Mouse (Mus musculus): Measurements from ENCODE around the gene Amdhd2. TPM values are rescaled to one million over a fixed set of nuclear protein-coding genes. Genes with fewer than 3 reads are reported as not detected.
"Not testable (repeated sequence)": the region's sequence is repeated elsewhere in the genome, so short reads cannot be mapped to it uniquely, and the experiment has no call there.

The Amdhd2 gene
- polyA plus RNA-seq, 1 experiment from 2014 or later: 20.9 TPM

DNA sequence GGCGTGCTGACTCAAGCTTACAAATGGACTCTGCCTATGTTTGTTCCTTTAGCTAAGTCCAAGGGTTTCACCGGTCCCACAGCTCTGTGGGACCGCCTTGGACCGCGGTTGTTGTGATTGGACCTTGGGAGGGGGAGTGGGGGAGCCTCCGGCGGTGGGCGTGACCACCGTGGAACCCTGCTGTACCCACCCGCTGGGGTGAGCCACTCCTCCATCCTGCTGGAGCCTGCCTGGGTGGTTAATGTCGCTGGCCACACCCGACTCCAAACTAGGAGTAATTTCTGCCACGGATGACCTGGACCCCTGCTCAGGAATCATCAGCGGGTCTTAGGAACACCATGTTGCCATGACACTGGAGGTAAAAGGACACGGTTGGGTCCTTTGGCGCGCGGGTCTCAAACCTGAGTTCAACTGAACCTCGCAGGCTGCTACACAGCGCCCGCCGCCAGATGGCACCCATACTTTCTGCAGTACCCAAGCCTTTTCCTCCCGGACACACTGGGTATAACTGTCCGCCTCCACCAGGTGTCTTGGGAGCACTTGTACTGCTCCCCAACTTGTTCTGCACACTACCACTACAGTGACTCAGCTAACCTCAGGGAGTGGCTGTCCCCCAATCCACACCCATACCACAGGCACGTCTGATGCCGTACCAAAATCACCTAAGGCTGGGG, 11.5 kb downstream of the Amdhd2 start:
- no peaks in the 10 kb centered on the region for H3K27me3 ChIP-seq (replicated peaks)
- peak overlapping the region; percentile 67 for H3K9ac ChIP-seq
- H3K4me3 ChIP-seq: peak overlapping the region; percentile 54
- H3K4me1 ChIP-seq: peaks cover 28% of the 10 kb centered on the region
- H3K4me2 ChIP-seq: peak overlapping the region; percentile 89
- H3K27ac ChIP-seq: peak overlapping the region; percentile 84
- 1% methylated on average over 26 of the region's 26 CpGs for WGBS (ENCODE audit: insufficient replicate concordance)
- no peaks in the 10 kb centered on the region for H3K9me3 ChIP-seq (replicated peaks)
- peaks cover 12% of the 10 kb centered on the region for H3K36me3 ChIP-seq
- peak; percentile 99 for ATAC-seq

DNA sequence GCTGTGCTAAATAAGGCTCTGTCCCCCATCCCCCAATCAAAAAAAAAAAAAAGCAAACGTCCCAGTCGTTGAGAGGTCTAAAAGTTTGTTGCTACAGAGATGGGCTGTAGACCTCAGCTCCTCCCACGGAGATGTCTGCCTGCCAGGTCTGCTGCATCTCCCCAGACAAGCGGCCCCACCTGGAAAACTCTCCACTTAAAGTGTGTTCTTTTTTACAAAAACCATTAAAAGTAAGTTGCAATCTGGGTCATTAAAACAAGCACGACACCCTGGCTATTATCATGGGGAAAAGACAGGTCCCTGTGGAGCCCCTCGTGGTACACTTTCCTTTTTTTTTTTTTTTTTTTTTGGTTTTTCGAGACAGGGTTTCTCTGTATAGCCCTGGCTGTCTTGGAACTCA, 12.2 kb downstream of the Amdhd2 start:
- H3K9ac ChIP-seq: peak overlapping the region; percentile 67
- peak overlapping the region; percentile 84; the same call in 1 of the 2 replicates for H3K27ac ChIP-seq
- no peaks in the 10 kb centered on the region for H3K27me3 ChIP-seq (replicated peaks)
- 21% methylated on average over 7 of the region's 7 CpGs for WGBS (ENCODE audit: insufficient replicate concordance)
- ATAC-seq: no peak
- H3K9me3 ChIP-seq (replicated peaks): no peaks in the 10 kb centered on the region
- H3K4me1 ChIP-seq: peaks cover 28% of the 10 kb centered on the region
- peak overlapping the region; percentile 89 for H3K4me2 ChIP-seq
- peak overlapping the region; percentile 54; the same call in 1 of the 2 replicates for H3K4me3 ChIP-seq
- peaks cover 10% of the 10 kb centered on the region for H3K36me3 ChIP-seq

DNA sequence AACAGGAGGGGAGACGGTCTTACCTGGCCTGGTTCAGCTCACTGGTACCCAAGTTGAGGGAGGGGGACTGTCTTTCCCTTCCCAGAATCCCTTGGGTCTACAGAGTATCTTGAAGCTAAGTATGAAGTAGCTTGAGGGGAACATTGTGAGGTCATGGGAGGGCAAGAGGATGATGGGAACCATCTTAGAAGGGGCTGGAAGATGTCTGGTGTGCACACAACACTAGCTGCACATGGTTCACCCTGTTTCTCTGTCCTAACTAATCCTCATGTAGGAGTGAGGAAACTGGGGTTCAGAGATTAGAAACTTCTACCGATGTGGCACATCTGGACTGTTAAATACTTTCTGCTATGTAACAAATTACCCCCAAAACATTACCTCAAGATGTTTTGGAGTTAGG, 12.7 kb downstream of the Amdhd2 start, which contains the start of gene Pdpk1:
Pdpk1 (minus strand) TSS at position 101 of the 400 bp plus-strand sequence.
- H3K4me2 ChIP-seq: peak within 1 kb of the TSS; percentile 89
- peak within 1 kb of the TSS; percentile 54 for H3K4me3 ChIP-seq
- no peaks in the 10 kb centered on the region for H3K27me3 ChIP-seq (replicated peaks)
- no peak for ATAC-seq
- H3K36me3 ChIP-seq: peaks cover 4% of the 10 kb centered on the region; the same call in 1 of the 2 replicates
- peaks cover 28% of the 10 kb centered on the region for H3K4me1 ChIP-seq
- peak within 1 kb of the TSS; percentile 67 for H3K9ac ChIP-seq
- H3K27ac ChIP-seq: peak within 1 kb of the TSS; percentile 84
- H3K9me3 ChIP-seq (replicated peaks): no peaks in the 10 kb centered on the region
- 75% methylated on average over 2 of the region's 2 CpGs for WGBS (ENCODE audit: insufficient replicate concordance)

DNA sequence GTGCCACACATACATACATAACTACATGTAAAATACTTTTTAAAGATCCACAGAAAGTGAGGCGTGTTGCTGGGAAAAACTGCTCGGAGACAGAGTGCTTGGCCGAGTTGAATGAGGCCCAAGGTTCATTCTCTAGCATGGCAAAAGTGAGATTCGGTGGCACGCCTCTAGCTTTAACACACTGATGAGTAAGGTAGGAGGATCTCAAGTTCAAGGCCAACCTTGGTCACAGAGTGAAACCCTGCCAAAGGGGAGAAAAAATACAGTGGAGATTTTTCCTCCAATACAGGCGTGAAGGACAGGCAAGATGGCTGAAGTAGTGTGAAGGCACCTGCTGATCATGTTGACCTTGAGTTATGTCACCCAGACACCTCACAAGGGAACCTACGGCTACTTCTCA, 14.1 kb downstream of the Amdhd2 start:
- Histone ChIP-seq H3K4me3 (no peak overlapping the region), H3K36me3 (no peaks in the 10 kb centered on the region), H3K9ac (no peak overlapping the region), H3K4me1 (peaks cover 28% of the 10 kb centered on the region), H3K27me3 (replicated peaks) (no peaks in the 10 kb centered on the region), H3K27ac (no peak overlapping the region), H3K9me3 (replicated peaks) (no peaks in the 10 kb centered on the region), H3K4me2 (no peak overlapping the region)
- WGBS (ENCODE audit: insufficient replicate concordance): 82% methylated on average over 7 of the region's 7 CpGs
- ATAC-seq: no peak

DNA sequence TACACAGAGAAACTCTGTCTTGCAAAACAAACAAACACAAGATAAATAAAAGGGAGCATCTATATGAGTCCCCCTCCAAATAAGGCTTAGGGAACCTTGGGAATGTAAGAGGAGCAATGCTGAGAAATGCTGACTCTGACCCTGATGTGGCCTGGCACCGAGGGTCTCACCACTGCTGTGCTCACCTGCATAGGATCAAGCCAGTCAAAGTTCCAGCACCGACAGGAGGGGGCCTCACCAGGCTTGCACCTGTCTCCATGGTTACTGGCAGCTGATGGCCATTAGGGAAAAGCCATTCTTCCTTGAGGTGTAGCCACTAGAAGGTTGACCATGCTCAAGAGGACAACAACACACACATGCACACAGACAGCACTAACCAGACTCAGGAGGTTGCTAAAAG, 20.7 kb downstream of the Amdhd2 start:
- H3K4me1 ChIP-seq: peaks cover 35% of the 10 kb centered on the region
- ATAC-seq: no peak
- H3K4me2 ChIP-seq: peak overlapping the region; percentile 70
- 58% methylated on average over 2 of the region's 2 CpGs for WGBS (ENCODE audit: insufficient replicate concordance)
- H3K9me3 ChIP-seq (replicated peaks): no peaks in the 10 kb centered on the region
- no peak overlapping the region for H3K27ac ChIP-seq
- peaks cover 9% of the 10 kb centered on the region for H3K36me3 ChIP-seq
- H3K9ac ChIP-seq: no peak overlapping the region
- no peak overlapping the region for H3K4me3 ChIP-seq
- no peaks in the 10 kb centered on the region for H3K27me3 ChIP-seq (replicated peaks)

DNA sequence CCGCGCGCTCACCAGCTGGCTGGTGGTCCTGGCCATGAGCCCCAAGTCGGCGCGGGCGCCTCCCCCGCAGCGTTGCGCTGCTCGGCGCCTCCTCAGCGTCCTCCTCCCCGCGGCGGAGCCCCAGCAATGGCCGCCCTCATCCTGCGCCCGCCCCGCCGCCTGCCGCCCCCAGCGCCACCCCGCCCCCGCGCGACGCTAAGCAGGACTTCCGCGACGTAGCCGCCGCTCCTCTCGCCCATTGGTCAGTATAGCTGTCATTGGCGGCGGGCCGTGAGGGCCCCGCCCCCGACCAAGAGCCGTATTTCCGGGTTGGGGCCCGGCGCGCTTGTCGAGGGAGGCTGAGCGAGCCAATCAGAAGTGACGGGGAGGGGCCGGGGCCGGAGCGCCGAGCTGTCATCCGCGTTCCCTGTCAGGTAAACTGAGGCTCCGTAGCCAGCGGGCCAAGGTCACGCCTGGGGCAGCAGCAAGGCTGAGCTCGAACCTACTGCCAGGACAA, 22.1 kb downstream of the Amdhd2 start:
- H3K9ac ChIP-seq: peak overlapping the region; percentile 91
- H3K4me1 ChIP-seq: peaks cover 48% of the 10 kb centered on the region
- H3K4me2 ChIP-seq: peak overlapping the region; percentile 70
- peaks cover 14% of the 10 kb centered on the region for H3K36me3 ChIP-seq
- H3K27me3 ChIP-seq (replicated peaks): no peaks in the 10 kb centered on the region
- ATAC-seq: peak; percentile 96
- H3K4me3 ChIP-seq: peak overlapping the region; percentile 82
- H3K9me3 ChIP-seq (replicated peaks): no peaks in the 10 kb centered on the region
- under 1% methylated on average over 57 of the region's 57 CpGs for WGBS (ENCODE audit: insufficient replicate concordance)
- peak overlapping the region; percentile 88 for H3K27ac ChIP-seq

DNA sequence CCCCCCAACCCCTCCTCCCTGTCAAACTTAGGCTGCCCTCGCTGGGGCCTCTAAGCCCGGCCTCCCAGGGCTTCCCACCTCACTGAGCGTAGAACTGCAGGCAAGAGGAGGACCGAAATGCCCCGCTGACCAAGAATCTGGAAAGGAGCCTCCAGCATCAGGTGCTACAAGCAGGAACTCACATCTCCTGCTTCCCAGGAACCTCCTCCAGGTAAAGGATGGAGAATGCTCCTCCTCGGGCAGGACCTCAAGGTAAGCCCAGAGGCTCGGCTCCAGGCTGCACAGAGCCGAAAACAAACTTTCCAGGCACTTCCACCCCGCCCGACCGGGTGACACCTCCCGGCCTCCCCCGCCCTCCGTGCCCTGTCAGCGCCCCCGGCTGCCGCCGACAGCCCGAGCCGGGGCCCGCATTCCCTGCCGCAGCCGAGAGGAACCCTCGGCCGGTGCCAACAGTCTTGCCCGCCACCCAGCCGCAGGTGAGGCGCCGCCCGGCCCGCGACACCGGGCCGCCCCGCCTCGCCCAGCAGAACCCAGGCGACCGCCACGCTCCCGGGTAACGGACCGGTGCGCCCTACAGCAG, 22.6 kb downstream of the Amdhd2 start:
- Histone ChIP-seq H3K4me2 (peak overlapping the region; percentile 69), H3K36me3 (peaks cover 14% of the 10 kb centered on the region), H3K27me3 (replicated peaks) (no peaks in the 10 kb centered on the region), H3K27ac (peak overlapping the region; percentile 88), H3K4me3 (peak overlapping the region; percentile 82), H3K9ac (peak overlapping the region; percentile 91), H3K9me3 (replicated peaks) (no peaks in the 10 kb centered on the region), H3K4me1 (peaks cover 48% of the 10 kb centered on the region)
- ATAC-seq: peak; percentile 59
- WGBS (ENCODE audit: insufficient replicate concordance): 2% methylated on average over 31 of the region's 43 CpGs

DNA sequence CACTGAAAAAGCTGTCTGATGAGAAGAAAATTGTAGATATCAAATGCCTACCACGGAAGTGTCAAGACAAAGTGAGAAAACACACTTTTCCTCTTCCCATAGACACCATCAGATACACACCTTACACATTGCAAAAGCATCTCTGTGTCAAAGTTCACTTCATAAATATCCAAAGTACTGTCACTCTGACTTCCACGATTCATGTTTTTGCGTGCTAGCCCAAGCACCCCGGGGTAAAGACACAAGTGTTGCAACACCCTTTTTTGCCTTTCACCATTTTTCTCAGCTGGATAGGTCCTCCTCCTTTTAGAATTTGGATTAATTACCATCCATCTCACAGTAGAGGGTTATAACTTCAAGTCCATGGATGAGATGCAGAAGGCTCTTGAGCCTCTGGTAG, 23.6 kb downstream of the Amdhd2 start:
- H3K4me3 ChIP-seq: peak overlapping the region; percentile 82
- peak overlapping the region; percentile 88; the same call in 1 of the 2 replicates for H3K27ac ChIP-seq
- ATAC-seq: no peak
- H3K4me2 ChIP-seq: peak overlapping the region; percentile 69
- peaks cover 51% of the 10 kb centered on the region for H3K4me1 ChIP-seq
- peaks cover 14% of the 10 kb centered on the region for H3K36me3 ChIP-seq
- H3K9ac ChIP-seq: peak overlapping the region; percentile 91
- 83% methylated on average over 4 of the region's 4 CpGs for WGBS (ENCODE audit: insufficient replicate concordance)
- no peaks in the 10 kb centered on the region for H3K27me3 ChIP-seq (replicated peaks)
- no peaks in the 10 kb centered on the region for H3K9me3 ChIP-seq (replicated peaks)

DNA sequence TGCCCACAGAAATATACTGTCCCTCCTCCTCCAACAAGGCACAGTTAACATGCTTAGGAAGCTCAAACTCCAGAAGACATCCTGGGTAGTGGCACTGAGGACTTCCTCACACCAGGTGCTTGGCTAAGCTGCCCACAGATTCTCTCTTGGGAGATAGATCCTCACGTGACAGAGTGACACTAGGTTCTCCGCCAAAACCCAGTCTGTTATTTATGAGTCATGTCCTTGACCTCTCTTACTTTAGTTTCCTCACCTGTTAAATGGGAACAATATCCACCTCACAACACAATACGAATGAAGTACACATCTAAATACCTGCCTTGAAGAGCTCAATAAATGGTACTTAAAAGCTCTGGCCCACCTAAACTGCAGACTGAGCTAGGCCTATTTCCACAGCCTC, 24.3 kb downstream of the Amdhd2 start:
- no peaks in the 10 kb centered on the region for H3K9me3 ChIP-seq (replicated peaks)
- no peaks in the 10 kb centered on the region for H3K27me3 ChIP-seq (replicated peaks)
- no peak overlapping the region for H3K4me3 ChIP-seq
- peaks cover 58% of the 10 kb centered on the region for H3K4me1 ChIP-seq
- H3K36me3 ChIP-seq: peaks cover 14% of the 10 kb centered on the region
- H3K9ac ChIP-seq: no peak overlapping the region
- no peak overlapping the region for H3K27ac ChIP-seq
- no peak for ATAC-seq
- H3K4me2 ChIP-seq: peak overlapping the region; percentile 69; the same call in 1 of the 2 replicates
- 77% methylated on average over 3 of the region's 3 CpGs for WGBS (ENCODE audit: insufficient replicate concordance)

DNA sequence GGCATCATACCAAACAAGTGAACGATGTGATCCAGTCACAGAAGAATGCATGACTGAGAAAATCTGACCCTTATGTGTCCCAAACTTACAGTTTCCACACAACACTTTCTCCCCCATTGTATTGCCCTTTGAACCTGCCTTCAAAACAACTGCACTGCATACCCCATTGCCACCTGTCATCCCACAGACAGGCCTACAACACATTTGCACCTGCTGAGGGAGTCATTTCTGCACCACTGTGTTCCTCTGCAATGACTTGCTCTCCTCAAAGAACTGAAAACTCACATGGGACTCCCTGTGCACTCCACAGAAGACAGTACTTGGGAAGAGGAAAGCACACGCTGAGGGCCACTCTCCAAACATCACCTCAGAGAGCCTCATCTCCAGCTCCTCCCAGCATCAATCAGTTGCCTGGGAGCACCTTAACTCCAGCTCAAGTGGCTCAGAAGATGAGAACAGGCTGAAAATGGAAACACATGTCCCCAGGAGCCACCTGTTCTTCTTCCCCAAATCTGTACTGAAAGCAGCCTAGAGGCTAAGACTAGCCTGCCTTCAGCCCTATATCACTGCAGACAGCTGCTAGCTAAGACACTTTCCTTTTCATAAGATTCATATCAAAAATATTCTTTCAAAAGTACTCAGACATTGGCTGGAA, 26.2 kb downstream of the Amdhd2 start:
- H3K36me3 ChIP-seq: peaks cover 22% of the 10 kb centered on the region
- no peak overlapping the region for H3K4me3 ChIP-seq
- no peak overlapping the region for H3K4me2 ChIP-seq
- no peak overlapping the region for H3K27ac ChIP-seq
- peaks cover 63% of the 10 kb centered on the region for H3K4me1 ChIP-seq
- no peak for ATAC-seq
- 81% methylated on average over 2 of the region's 2 CpGs for WGBS (ENCODE audit: insufficient replicate concordance)
- no peak overlapping the region for H3K9ac ChIP-seq
- no peaks in the 10 kb centered on the region for H3K9me3 ChIP-seq (replicated peaks)
- H3K27me3 ChIP-seq (replicated peaks): no peaks in the 10 kb centered on the region

DNA sequence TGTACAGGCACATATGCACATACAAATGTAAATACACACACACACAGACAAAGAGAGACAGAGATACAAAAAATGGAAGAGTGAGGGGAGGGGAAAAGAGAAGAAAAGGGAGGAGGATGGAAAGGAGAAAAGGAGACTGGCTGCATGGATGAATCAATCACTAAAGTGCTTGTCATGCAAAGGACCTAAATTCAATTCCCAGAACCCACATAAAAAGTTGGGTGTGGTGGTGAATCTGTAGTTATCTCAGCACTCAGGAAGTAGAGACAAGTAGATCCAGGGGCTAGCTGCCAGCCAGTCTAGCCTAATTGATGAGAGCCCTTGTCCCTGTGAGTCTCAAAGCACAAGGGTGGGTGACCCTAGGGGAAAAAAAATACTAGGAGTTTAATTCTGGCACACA, 29.5 kb downstream of the Amdhd2 start:
- Histone ChIP-seq H3K36me3 (peaks cover 21% of the 10 kb centered on the region), H3K4me2 (no peak overlapping the region), H3K4me3 (no peak overlapping the region), H3K27me3 (replicated peaks) (no peaks in the 10 kb centered on the region), H3K4me1 (peaks cover 52% of the 10 kb centered on the region), H3K27ac (no peak overlapping the region), H3K9ac (0 out of 2 replicates have a peak overlapping the region, but pooled peaks have one; percentile 6), H3K9me3 (replicated peaks) (no peaks in the 10 kb centered on the region)
- ATAC-seq: no peak

DNA sequence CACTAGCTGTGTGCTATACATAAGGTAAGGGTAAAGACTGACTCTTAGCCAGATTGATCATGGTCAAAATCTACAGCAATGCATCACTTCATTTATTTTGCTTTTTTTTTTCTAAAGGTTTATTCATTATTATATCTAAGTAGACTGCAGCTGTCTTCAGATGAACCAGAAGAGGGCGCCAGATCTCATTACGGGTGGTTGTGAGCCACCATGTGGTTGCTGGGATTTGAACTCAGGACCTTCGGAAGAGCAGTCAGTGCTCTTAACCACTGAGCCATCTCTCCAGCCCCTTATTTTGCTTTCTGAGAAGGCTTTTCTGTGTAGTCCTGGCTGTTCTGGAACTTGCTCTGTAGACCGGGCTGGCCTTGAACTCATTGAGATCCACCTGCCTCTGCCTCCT, 30.6 kb downstream of the Amdhd2 start:
- not testable (repeated sequence) for H3K4me2 ChIP-seq, H3K27ac ChIP-seq
- WGBS (ENCODE audit: insufficient replicate concordance): 82% methylated on average over 4 of the region's 4 CpGs

More for the DNA sequence above, 30.6 kb downstream of the Amdhd2 start:
- ATAC-seq; H3K27me3 ChIP-seq (replicated peaks); H3K4me3 ChIP-seq; H3K9ac ChIP-seq; H3K9me3 ChIP-seq (replicated peaks): not testable (repeated sequence)
- peaks cover 12% of the 10 kb centered on the region; the same call in 1 of the 2 replicates for H3K36me3 ChIP-seq
- H3K4me1 ChIP-seq: peaks cover 43% of the 10 kb centered on the region

All from liver, embryonic 12.5 days (tissue).